Mouse (Mus musculus) MEL (cell line): ENCODE measurements around the gene Ddx58. TPM values are rescaled to one million over a fixed set of nuclear protein-coding genes. Genes with fewer than 3 reads are reported as not detected.

Experiments
- DNase-seq: peaks from one replicate; pipeline ENCODE4 v3.0.0; 2011; ENCODE audit warnings: low read depth, low spot score
- H3K27ac ChIP-seq: 2 replicates; pipeline ENCODE4 v1.5.1; 2012; ENCODE audit warnings: low read depth, mild to moderate bottlenecking, control low read depth, low read length, moderate library complexity; ENCODE audit not compliant: control insufficient read depth
- H3K27me3 ChIP-seq, 2 experiments: fragments of 150-350 bp in 1 of 2; sonication (generic) in 1 of 2; 2 replicates each; pipeline ENCODE4 v1.6.1; 2012; ENCODE audit warnings: low read length in 2 of 2, mild to moderate bottlenecking in 2 of 2, improper control_type of control experiment in 1 of 2, moderate library complexity in 1 of 2; ENCODE audit not compliant: insufficient read depth in 2 of 2, control insufficient read depth in 1 of 2
- H3K36me3 ChIP-seq, 2 experiments: 2 replicates each; pipeline ENCODE4 v1.6.1; 2012 to 2014; ENCODE audit warnings: low read length in 2 of 2, improper control_type of control experiment in 1 of 2, inconsistent platforms in 1 of 2, mild to moderate bottlenecking in 1 of 2; ENCODE audit not compliant: insufficient read depth in 2 of 2, control insufficient read depth in 1 of 2
- H3K4me1 ChIP-seq, 2 experiments: fragments of 150-350 bp in 1 of 2; sonication (generic) in 1 of 2; 2 replicates each; pipeline ENCODE4 v1.6.1; 2012; ENCODE audit warnings: low read length in 2 of 2, improper control_type of control experiment in 1 of 2, mild to moderate bottlenecking in 1 of 2; ENCODE audit not compliant: insufficient read depth in 2 of 2, control insufficient read depth in 1 of 2
- H3K4me3 ChIP-seq, 2 experiments: fragments of 150-350 bp in 1 of 2; sonication (generic) in 1 of 2; 2 replicates each; pipeline ENCODE4 v1.5.1; 2012; ENCODE audit warnings: low read depth in 2 of 2, low read length in 2 of 2, mild to moderate bottlenecking in 2 of 2, moderate library complexity in 2 of 2, control low read depth in 1 of 2, improper control_type of control experiment in 1 of 2; ENCODE audit not compliant: control insufficient read depth in 1 of 2, insufficient read depth in 1 of 2
- H3K79me2 ChIP-seq: 2 replicates; pipeline ENCODE4 v1.6.1; 2012; ENCODE audit warnings: mild to moderate bottlenecking, low read length, moderate library complexity; ENCODE audit not compliant: control insufficient read depth, poor library complexity, insufficient read depth
- H3K9ac ChIP-seq: 2 replicates; pipeline ENCODE4 v1.6.1; 2012; ENCODE audit warnings: low read depth, mild to moderate bottlenecking, control low read depth, low read length, moderate library complexity; ENCODE audit not compliant: control insufficient read depth, poor library complexity, severe bottlenecking
- H3K9me3 ChIP-seq: fragments of 150-350 bp; sonication (generic); replicated peaks from 2 replicates; pipeline ENCODE4 v1.6.1; 2012; ENCODE audit warnings: mild to moderate bottlenecking, low read length, improper control_type of control experiment, moderate library complexity; ENCODE audit not compliant: insufficient read depth
- BHLHE40 ChIP-seq: IDR thresholded peaks from 2 replicates; pipeline ENCODE4 v1.6.1; 2012; ENCODE audit warnings: low read depth, mild to moderate bottlenecking, inconsistent platforms, low read length, improper control_type of control experiment, borderline replicate concordance
- CHD1 ChIP-seq: IDR thresholded peaks from 2 replicates; pipeline ENCODE4 v1.6.1; 2012; ENCODE audit warnings: low read depth, mild to moderate bottlenecking, inconsistent platforms, low read length, improper control_type of control experiment
- CHD2 ChIP-seq: IDR thresholded peaks from 2 replicates; pipeline ENCODE4 v1.6.1; 2011; ENCODE audit warnings: low read length, improper control_type of control experiment
- E2F4 ChIP-seq: IDR thresholded peaks from 2 replicates; pipeline ENCODE4 v1.6.1; 2011; ENCODE audit warnings: low read depth, low read length, improper control_type of control experiment, borderline replicate concordance
- ELF1 ChIP-seq: IDR thresholded peaks from 2 replicates; pipeline ENCODE4 v1.6.1; 2014; ENCODE audit warnings: low read depth, mild to moderate bottlenecking, inconsistent platforms, low read length, improper control_type of control experiment, moderate library complexity
- GABPA ChIP-seq: IDR thresholded peaks from 2 replicates; pipeline ENCODE4 v1.6.1; 2012; ENCODE audit warnings: low read depth, mild to moderate bottlenecking, inconsistent platforms, low read length, improper control_type of control experiment, moderate library complexity
- GATA1 ChIP-seq: IDR thresholded peaks from 2 replicates; pipeline ENCODE4 v1.6.1; 2011; ENCODE audit warnings: low read depth, low read length, improper control_type of control experiment
- HCFC1 ChIP-seq: IDR thresholded peaks from 2 replicates; pipeline ENCODE4 v1.6.1; 2012; ENCODE audit warnings: low read depth, mild to moderate bottlenecking, inconsistent platforms, low read length, improper control_type of control experiment, moderate library complexity
- MAZ ChIP-seq: IDR thresholded peaks from 2 replicates; pipeline ENCODE4 v1.6.1; 2012; ENCODE audit warnings: low read depth, mild to moderate bottlenecking, inconsistent platforms, low read length, improper control_type of control experiment
- MXI1 ChIP-seq: IDR thresholded peaks from 2 replicates; pipeline ENCODE4 v1.6.1; 2011; ENCODE audit warnings: mild to moderate bottlenecking, low read depth, low read length, improper control_type of control experiment
- MYC ChIP-seq: IDR thresholded peaks from 2 replicates; pipeline ENCODE4 v1.6.1; 2011; ENCODE audit warnings: low read depth, mild to moderate bottlenecking, low read length, improper control_type of control experiment, moderate library complexity
- NRF1 ChIP-seq: IDR thresholded peaks from 2 replicates; pipeline ENCODE4 v1.6.1; 2014; ENCODE audit warnings: low read depth, mild to moderate bottlenecking, inconsistent platforms, low read length, improper control_type of control experiment, moderate library complexity; ENCODE audit not compliant: poor library complexity, insufficient read depth, severe bottlenecking
- POLR2A ChIP-seq, 2 experiments: IDR thresholded peaks; 2 replicates each; pipeline ENCODE4 v1.6.1; 2011 to 2012; ENCODE audit warnings: low read length in 2 of 2, mild to moderate bottlenecking in 2 of 2, control low read depth in 1 of 2, improper control_type of control experiment in 1 of 2, low read depth in 1 of 2, moderate library complexity in 1 of 2; ENCODE audit not compliant: control insufficient read depth in 1 of 2, insufficient read depth in 1 of 2, poor library complexity in 1 of 2
- POLR2AphosphoS2 ChIP-seq: IDR thresholded peaks from 2 replicates; pipeline ENCODE4 v1.6.1; 2011; ENCODE audit warnings: low read length, improper control_type of control experiment
- POLR2AphosphoS5 ChIP-seq: IDR thresholded peaks from 2 replicates; pipeline ENCODE4 v1.6.1; 2012; ENCODE audit warnings: low read depth, borderline replicate concordance, mild to moderate bottlenecking, inconsistent platforms, low read length, moderate library complexity, mixed read lengths
- SMC3 ChIP-seq: IDR thresholded peaks from 2 replicates; pipeline ENCODE4 v1.6.1; 2011; ENCODE audit warnings: low read depth, low read length, improper control_type of control experiment
- TBP ChIP-seq: IDR thresholded peaks from 2 replicates; pipeline ENCODE4 v1.8.0; 2011; ENCODE audit warnings: low read depth, low read length, improper control_type of control experiment
- TCF12 ChIP-seq: IDR thresholded peaks from 2 replicates; pipeline ENCODE4 v1.6.1; 2014; ENCODE audit warnings: low read depth, mild to moderate bottlenecking, inconsistent platforms, low read length, improper control_type of control experiment, moderate library complexity
- USF1 ChIP-seq: IDR thresholded peaks from 2 replicates; pipeline ENCODE4 v1.6.1; 2014; ENCODE audit warnings: low read depth, mild to moderate bottlenecking, inconsistent platforms, low read length, improper control_type of control experiment, moderate library complexity
- USF2 ChIP-seq, 2 experiments: IDR thresholded peaks; 2 replicates each; pipeline ENCODE4 v1.6.1; 2011 to 2012; ENCODE audit warnings: improper control_type of control experiment in 2 of 2, low read length in 2 of 2, borderline replicate concordance in 1 of 2, inconsistent platforms in 1 of 2, low read depth in 1 of 2, mild to moderate bottlenecking in 1 of 2; ENCODE audit not compliant: insufficient read depth in 1 of 2
- ZC3H11A ChIP-seq: IDR thresholded peaks from 2 replicates; pipeline ENCODE4 v1.6.1; 2012; ENCODE audit warnings: low read depth, mild to moderate bottlenecking, inconsistent platforms, low read length, improper control_type of control experiment
- ZKSCAN1 ChIP-seq: IDR thresholded peaks from 2 replicates; pipeline ENCODE4 v1.6.1; 2012; ENCODE audit warnings: low read depth, mild to moderate bottlenecking, inconsistent platforms, low read length, improper control_type of control experiment, moderate library complexity
- ZMIZ1 ChIP-seq: IDR thresholded peaks from 2 replicates; pipeline ENCODE4 v1.6.1; 2012; ENCODE audit warnings: low read depth, mild to moderate bottlenecking, inconsistent platforms, low read length, improper control_type of control experiment, moderate library complexity
- ZNF384 ChIP-seq: IDR thresholded peaks from 2 replicates; pipeline ENCODE4 v1.6.1; 2012; ENCODE audit warnings: low read depth, mild to moderate bottlenecking, inconsistent platforms, low read length, improper control_type of control experiment
- polyA plus RNA-seq, 2 experiments: library from polyadenylated mRNA; stranded (reverse) in 1 of 2; unstranded in 1 of 2; fragments of >175 nt in 1 of 2; fragments of >200 nt in 1 of 2; gene quantifications; 2 replicates each; pipeline versions ENCODE4 v1.2.1 to v1.2.4; 2012; ENCODE audit warnings: low replicate concordance in 2 of 2, low read depth in 1 of 2; ENCODE audit not compliant: insufficient read length in 2 of 2, insufficient read depth in 1 of 2, missing spikeins in 1 of 2
- total RNA-seq: library from RNA; depleted of rRNA; stranded (reverse); fragments of 300-350 nt; gene quantifications from 2 replicates; pipeline ENCODE4 v1.2.3, GENCODE M21; 2012

Ddx58 gene
- total and polyA plus RNA-seq, 3 experiments, result 0.58 to 1.0 TPM; not detected in 1

DNA sequence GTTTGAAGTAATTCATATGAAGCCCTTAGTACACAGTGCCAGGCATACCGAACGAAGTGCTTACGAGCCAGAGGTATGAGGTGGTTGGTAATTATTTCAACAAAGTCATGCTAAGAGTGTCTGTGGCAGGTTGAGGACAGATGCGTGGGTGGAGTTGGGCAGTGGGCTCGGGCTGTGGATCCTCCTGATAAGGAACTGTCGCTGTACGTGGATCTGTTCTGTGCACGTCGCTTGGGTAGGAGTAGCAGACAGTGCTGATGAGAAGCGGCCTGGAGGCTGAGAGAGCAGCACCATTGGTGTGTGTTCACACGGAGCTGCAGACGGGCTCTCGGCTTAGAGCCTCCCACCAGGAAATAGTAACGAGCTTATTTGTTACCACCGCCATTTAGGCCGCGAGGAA is 61.0 kb downstream of the Ddx58 start:
- no peak overlapping the region for H3K9ac ChIP-seq
- peak; percentile 19 for DNase-seq
- H3K27ac ChIP-seq, result no peak overlapping the region
- TF ChIP-seq ZMIZ1 (no peak), POLR2AphosphoS2 (no peak), USF2 (IDR thresholded peaks at IDR 0.05; ENCODE audit: borderline replicate concordance in 1 of 2, insufficient read depth in 1 of 2, low read depth in 1 of 2, low read length in 2 of 2) (no peak), NRF1 (no peak), CHD2 (no peak), BHLHE40 (no peak), ZKSCAN1 (no peak), USF1 (no peak), GABPA (no peak), ZC3H11A (no peak), HCFC1 (no peak), ELF1 (no peak), SMC3 (no peak), GATA1 (no peak), ZNF384 (no peak), MAZ (no peak), MXI1 (no peak), E2F4 (no peak), MYC (no peak)
- no peaks in the 10 kb centered on the region for H3K79me2 ChIP-seq
- no peaks in the 10 kb centered on the region for H3K27me3 ChIP-seq
- H3K36me3 ChIP-seq, result peaks cover 0 to 4% of the 10 kb centered on the region in 2 experiments; a peak in 3 of 4 replicates
- no peaks in the 10 kb centered on the region for H3K9me3 ChIP-seq
- peaks cover 2% of the 10 kb centered on the region in 2 experiments; a peak in 2 of 4 replicates for H3K4me1 ChIP-seq
- no peak overlapping the region for H3K4me3 ChIP-seq

DNA sequence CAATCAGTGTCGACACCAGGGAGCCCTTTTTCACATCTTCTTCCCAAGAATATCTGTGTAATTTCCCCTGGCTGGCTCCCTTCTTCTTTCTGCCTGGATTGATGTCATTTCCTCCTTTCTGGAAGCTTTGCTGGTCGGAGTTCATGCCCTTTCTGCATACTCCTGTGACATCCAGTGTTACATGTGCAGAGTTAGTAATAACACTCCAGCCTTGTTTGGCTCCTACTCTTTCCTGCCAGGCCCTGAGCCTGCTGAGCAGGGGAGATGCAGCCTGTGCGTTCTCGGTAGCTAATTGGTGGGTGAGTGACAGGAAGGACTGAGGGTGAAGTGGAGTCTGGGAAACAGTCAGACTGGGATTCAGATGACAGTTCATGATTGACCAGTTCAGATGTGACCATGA is 65.3 kb downstream of the Ddx58 start:
- Histone ChIP-seq H3K9ac (no peak overlapping the region), H3K36me3 (peaks cover 0 to 4% of the 10 kb centered on the region in 2 experiments; a peak in 2 of 4 replicates), H3K27ac (no peak overlapping the region), H3K79me2 (no peaks in the 10 kb centered on the region), H3K4me3 (no peak overlapping the region)
- DNase-seq, result no peak
- TF ChIP-seq TCF12 (no peak), CHD1 (no peak), POLR2A (IDR thresholded peaks at IDR 0.05; ENCODE audit: control insufficient read depth in 1 of 2, insufficient read depth in 1 of 2, low read depth in 1 of 2, low read length in 2 of 2, poor library complexity in 1 of 2) (no peak), MAZ (no peak), TBP (no peak), GABPA (no peak), POLR2AphosphoS5 (no peak)
- TF ChIP-seq, all 39 proteins: peak for 0
- H3K9me3 ChIP-seq, result no peaks in the 10 kb centered on the region
- H3K27me3 ChIP-seq, result no peaks in the 10 kb centered on the region
- peaks cover 2% of the 10 kb centered on the region in 2 experiments; a peak in 2 of 4 replicates for H3K4me1 ChIP-seq
